Comparison of ENCODE assay signal across 8 mouse cellular contexts in the genomic region with DNA sequence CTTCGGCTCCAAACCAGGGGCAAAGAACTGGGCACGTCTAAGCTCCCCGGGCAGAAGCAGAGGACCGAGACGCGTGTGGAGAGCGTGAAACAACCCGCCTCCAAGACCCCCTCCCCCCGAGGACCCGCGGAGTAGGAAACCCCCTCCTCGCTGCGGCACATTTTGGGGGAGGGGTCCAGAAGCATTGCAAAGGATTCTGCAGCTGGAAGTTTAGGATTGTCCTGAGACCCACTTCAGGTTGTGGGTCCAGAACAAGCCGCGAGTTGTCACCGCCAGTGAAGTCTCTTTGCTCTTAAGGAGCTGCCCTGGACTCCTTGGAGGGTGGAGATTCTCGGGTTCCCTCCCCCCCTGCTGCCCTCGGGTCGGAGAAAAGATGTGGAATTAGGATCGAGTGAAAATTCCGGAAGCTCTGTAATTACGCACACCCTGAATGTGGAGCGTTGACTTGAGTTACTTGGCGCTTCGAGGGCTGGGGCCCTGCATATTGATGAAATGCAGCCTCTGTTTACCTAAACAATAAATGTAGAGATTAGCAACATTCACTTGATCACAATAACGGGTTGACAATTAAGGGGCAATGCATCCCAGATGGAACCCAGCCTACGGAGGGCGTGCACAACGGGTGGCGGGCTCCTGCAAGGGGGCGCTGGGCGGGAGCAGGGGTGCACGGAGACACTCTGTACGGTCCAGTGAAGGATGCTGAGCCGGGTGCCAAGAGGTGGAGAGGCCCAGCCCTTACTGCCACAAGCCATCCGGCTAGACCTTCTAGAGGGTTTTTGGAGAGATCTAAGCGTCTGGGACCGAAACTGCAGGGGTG. TPM values are rescaled to one million over a fixed set of nuclear protein-coding genes. Genes with fewer than 3 reads are reported as not detected.
A peak's percentile ranks its signal among the peaks of the same experiment; 100 is the strongest.
DNase-seq lines count a peak whose midpoint lies in the region; ATAC-seq and TF ChIP-seq lines count a peak whose summit lies in the region.

No protein-coding gene starts in this region.

- peak; percentile 57 for DNase-seq in lung, postnatal 0 days (ENCODE audit: low spot score)
- DNase-seq in lung, postnatal 14 days = no peak
- DNase-seq in liver, embryonic 13.5 days = no peak
- no peak for DNase-seq in thymus, adult 2 months
- DNase-seq in right cerebral cortex, postnatal 36 days (ENCODE audit: low spot score in 2 of 2) = no peak

- WGBS in lung, postnatal 0 days = under 1% methylated on average over 38 of the region's 38 CpGs
- WGBS in heart, embryonic 12.5 days = 1% methylated on average over 38 of the region's 38 CpGs
- WGBS in liver, embryonic 13.5 days (ENCODE audit: insufficient replicate concordance) = 3% methylated on average over 38 of the region's 38 CpGs
- 2% methylated on average over 38 of the region's 38 CpGs for WGBS in stomach, embryonic 16.5 days
- 9% methylated on average over 38 of the region's 38 CpGs for WGBS in thymus, adult 2 months

- TF ChIP-seq CTCF in lung, postnatal 0 days (IDR thresholded peaks at IDR 0.05) = no peak
- TF ChIP-seq CTCF in thymus, adult 2 months (IDR thresholded peaks at IDR 0.05; ENCODE audit: borderline replicate concordance, control insufficient read depth, extremely low read depth, insufficient read depth, low read length, poor library complexity) = no peak

- no peak for TF ChIP-seq POLR2A in thymus, adult 2 months (IDR thresholded peaks at IDR 0.05; ENCODE audit: control insufficient read depth, extremely low read depth, insufficient read depth, low read length, poor library complexity)

- no peak overlapping the region for H3K9ac ChIP-seq in lung, postnatal 0 days (replicated peaks; ENCODE audit: low read depth)
- peak overlapping the region; percentile 67 for H3K9ac ChIP-seq in heart, embryonic 12.5 days
- H3K9ac ChIP-seq in liver, embryonic 13.5 days = no peak overlapping the region
- H3K9ac ChIP-seq in stomach, embryonic 16.5 days (ENCODE audit: low read length) = peak overlapping the region; percentile 44; the same call in 1 of the 2 replicates

- no peaks in the 10 kb centered on the region for H3K9me3 ChIP-seq in lung, postnatal 0 days (ENCODE audit: low read length)
- peaks cover 6% of the 10 kb centered on the region; the same call in 1 of the 2 replicates for H3K9me3 ChIP-seq in heart, embryonic 12.5 days (replicated peaks)
- no peaks in the 10 kb centered on the region for H3K9me3 ChIP-seq in liver, embryonic 13.5 days (replicated peaks)
- peaks cover 3% of the 10 kb centered on the region for H3K9me3 ChIP-seq in stomach, embryonic 16.5 days (replicated peaks; ENCODE audit: control insufficient read depth, low read length)

- peak overlapping the region; percentile 26 for H3K4me3 ChIP-seq in lung, postnatal 0 days (ENCODE audit: low read depth, low read length)
- peak overlapping the region; percentile 60 for H3K4me3 ChIP-seq in heart, embryonic 12.5 days
- peak overlapping the region; percentile 36 for H3K4me3 ChIP-seq in liver, embryonic 13.5 days (replicated peaks)
- peak overlapping the region; percentile 50 for H3K4me3 ChIP-seq in stomach, embryonic 16.5 days (replicated peaks; ENCODE audit: low read length)
- H3K4me3 ChIP-seq in thymus, adult 2 months (ENCODE audit: control insufficient read depth, insufficient read depth, low read length) = no peak overlapping the region

- peaks cover 41% of the 10 kb centered on the region for H3K27me3 ChIP-seq in lung, postnatal 0 days (replicated peaks; ENCODE audit: insufficient read depth, low read length)
- H3K27me3 ChIP-seq in heart, embryonic 12.5 days (replicated peaks) = peaks cover 68% of the 10 kb centered on the region
- peaks cover 81% of the 10 kb centered on the region for H3K27me3 ChIP-seq in liver, embryonic 13.5 days
- peaks cover 62% of the 10 kb centered on the region for H3K27me3 ChIP-seq in stomach, embryonic 16.5 days (ENCODE audit: control insufficient read depth, insufficient read depth, low read length)
- H3K27me3 ChIP-seq in thymus, adult 2 months (ENCODE audit: control insufficient read depth, insufficient read depth, low read length) = peaks cover 25% of the 10 kb centered on the region

- H3K4me2 ChIP-seq in lung, postnatal 0 days (replicated peaks; ENCODE audit: low read depth, low read length) = peak overlapping the region; percentile 54
- peak overlapping the region; percentile 98 for H3K4me2 ChIP-seq in heart, embryonic 12.5 days
- peak overlapping the region; percentile 51 for H3K4me2 ChIP-seq in liver, embryonic 13.5 days
- H3K4me2 ChIP-seq in stomach, embryonic 16.5 days (ENCODE audit: low read depth, low read length) = peak overlapping the region; percentile 74

- ATAC-seq in lung, postnatal 0 days = peak; percentile 40; the same call in 1 of the 2 replicates
- no peak; the same call in 1 of the 2 replicates for ATAC-seq in heart, embryonic 12.5 days (ENCODE audit: insufficient number of reproducible peaks, low FRiP score)
- no peak for ATAC-seq in liver, embryonic 13.5 days (ENCODE audit: low read depth)
- ATAC-seq in stomach, embryonic 16.5 days (ENCODE audit: insufficient read depth, low FRiP score) = 0 out of 2 replicates have a peak, but pooled peaks have one; percentile 44
- ATAC-seq in monocyte, adult 5-6 weeks (replicated peaks; ENCODE audit: insufficient number of reproducible peaks, low FRiP score, low TSS enrichment, poor library complexity, severe bottlenecking) = no peak

- H3K4me1 ChIP-seq in lung, postnatal 0 days (ENCODE audit: insufficient read depth, low read depth, low read length) = peaks cover 12% of the 10 kb centered on the region; the same call in 1 of the 2 replicates
- H3K4me1 ChIP-seq in heart, embryonic 12.5 days (replicated peaks) = peaks cover 23% of the 10 kb centered on the region
- peaks cover 10% of the 10 kb centered on the region for H3K4me1 ChIP-seq in liver, embryonic 13.5 days (replicated peaks)
- H3K4me1 ChIP-seq in stomach, embryonic 16.5 days (ENCODE audit: control insufficient read depth, insufficient read depth, low read length) = peaks cover 13% of the 10 kb centered on the region
- no peaks in the 10 kb centered on the region for H3K4me1 ChIP-seq in thymus, adult 2 months (replicated peaks; ENCODE audit: control insufficient read depth, insufficient read depth, low read length)

- H3K36me3 ChIP-seq in lung, postnatal 0 days (ENCODE audit: insufficient read depth, low read length) = no peaks in the 10 kb centered on the region
- no peaks in the 10 kb centered on the region for H3K36me3 ChIP-seq in heart, embryonic 12.5 days
- H3K36me3 ChIP-seq in liver, embryonic 13.5 days = no peaks in the 10 kb centered on the region
- no peaks in the 10 kb centered on the region for H3K36me3 ChIP-seq in stomach, embryonic 16.5 days (ENCODE audit: control insufficient read depth, insufficient read depth, low read length)
- H3K36me3 ChIP-seq in thymus, adult 2 months (ENCODE audit: control insufficient read depth, insufficient read depth, low read length) = no peaks in the 10 kb centered on the region

- H3K27ac ChIP-seq in lung, postnatal 0 days (ENCODE audit: low read length) = no peak overlapping the region
- no peak overlapping the region for H3K27ac ChIP-seq in heart, embryonic 12.5 days (ENCODE audit: poor library complexity, severe bottlenecking)
- H3K27ac ChIP-seq in liver, embryonic 13.5 days = no peak overlapping the region
- no peak overlapping the region for H3K27ac ChIP-seq in stomach, embryonic 16.5 days (ENCODE audit: low read length)
- no peak overlapping the region for H3K27ac ChIP-seq in thymus, adult 2 months (ENCODE audit: control insufficient read depth, insufficient read depth, low read length)

- no peak for TF ChIP-seq EP300 in lung, postnatal 0 days (IDR thresholded peaks at IDR 0.05)

RNA-seq across cellular contexts. Expression of gene Sp9, which starts 7.7 kb away (rescaled TPM):
- polyA plus RNA-seq in lung, postnatal 0 days (2015; fragmentation: Nextera tagmentation; extraction: Ambion mirVana) = not detected in 2 replicates
- not detected in 2 replicates for polyA plus RNA-seq in heart, embryonic 12.5 days (2016; fragmentation: Nextera tagmentation; extraction: Ambion mirVana)
- polyA plus RNA-seq in liver, embryonic 13.5 days (2015; fragmentation: Nextera tagmentation; extraction: Ambion mirVana) = not detected in 2 replicates
- not detected in 2 replicates for polyA plus RNA-seq in stomach, embryonic 16.5 days (2015; fragmentation: Nextera tagmentation; extraction: Ambion mirVana)
- not detected in 3 replicates for total RNA-seq in monocyte, adult 5-6 weeks (2017)
- not detected in 2 replicates for polyA plus RNA-seq in thymus, adult 2 months (2012; rRNA removed)

RNA-seq across cellular contexts. Expression of gene Ola1, which starts 45.3 kb away (rescaled TPM):
- polyA plus RNA-seq in lung, postnatal 0 days (2015; fragmentation: Nextera tagmentation; extraction: Ambion mirVana) = 30.4 and 30.6 TPM in 2 replicates
- 72.0 and 74.4 TPM in 2 replicates for polyA plus RNA-seq in heart, embryonic 12.5 days (2016; fragmentation: Nextera tagmentation; extraction: Ambion mirVana)
- polyA plus RNA-seq in liver, embryonic 13.5 days (2015; fragmentation: Nextera tagmentation; extraction: Ambion mirVana) = 67.1 and 82.1 TPM in 2 replicates
- 77.9 and 80.8 TPM in 2 replicates for polyA plus RNA-seq in stomach, embryonic 16.5 days (2015; fragmentation: Nextera tagmentation; extraction: Ambion mirVana)
- total RNA-seq in monocyte, adult 5-6 weeks (2017) = 50.7 to 73.3 TPM (median 66.3 TPM) in 3 replicates
- 7.7 and 7.8 TPM in 2 replicates for polyA plus RNA-seq in thymus, adult 2 months (2012; rRNA removed)

RNA-seq across cellular contexts. Expression of gene Scrn3, which starts 48.4 kb away (rescaled TPM):
- polyA plus RNA-seq in lung, postnatal 0 days (2015; fragmentation: Nextera tagmentation; extraction: Ambion mirVana) = 10.9 and 12.8 TPM in 2 replicates
- polyA plus RNA-seq in heart, embryonic 12.5 days (2016; fragmentation: Nextera tagmentation; extraction: Ambion mirVana) = 14.9 and 16.5 TPM in 2 replicates
- 26.3 and 30.4 TPM in 2 replicates for polyA plus RNA-seq in liver, embryonic 13.5 days (2015; fragmentation: Nextera tagmentation; extraction: Ambion mirVana)
- 14.7 and 16.1 TPM in 2 replicates for polyA plus RNA-seq in stomach, embryonic 16.5 days (2015; fragmentation: Nextera tagmentation; extraction: Ambion mirVana)
- 6.3 to 13.4 TPM (median 10.3 TPM) in 3 replicates for total RNA-seq in monocyte, adult 5-6 weeks (2017)
- polyA plus RNA-seq in thymus, adult 2 months (2012; rRNA removed) = 2.7 and 2.9 TPM in 2 replicates

RNA-seq across cellular contexts. Expression of gene Cir1, which starts 48.5 kb away (rescaled TPM):
- polyA plus RNA-seq in lung, postnatal 0 days (2015; fragmentation: Nextera tagmentation; extraction: Ambion mirVana) = 38.9 and 39.3 TPM in 2 replicates
- polyA plus RNA-seq in heart, embryonic 12.5 days (2016; fragmentation: Nextera tagmentation; extraction: Ambion mirVana) = 15.2 and 19.0 TPM in 2 replicates
- 21.3 and 23.9 TPM in 2 replicates for polyA plus RNA-seq in liver, embryonic 13.5 days (2015; fragmentation: Nextera tagmentation; extraction: Ambion mirVana)
- 16.2 and 22.4 TPM in 2 replicates for polyA plus RNA-seq in stomach, embryonic 16.5 days (2015; fragmentation: Nextera tagmentation; extraction: Ambion mirVana)
- 25.7 to 34.2 TPM (median 30.7 TPM) in 3 replicates for total RNA-seq in monocyte, adult 5-6 weeks (2017)
- 3.1 and 3.6 TPM in 2 replicates for polyA plus RNA-seq in thymus, adult 2 months (2012; rRNA removed)

Comparison
In these comparisons a context has a peak if more than half of its experiments do, and no peak if none do; other contexts are left out.
1. ATAC-seq: peak in lung, postnatal 0 days (single experiment) and stomach, embryonic 16.5 days (single experiment); none in heart, embryonic 12.5 days (single experiment), liver, embryonic 13.5 days (single experiment) and monocyte, adult 5-6 weeks (single experiment).
2. H3K9ac ChIP-seq: peak in heart, embryonic 12.5 days (single experiment) and stomach, embryonic 16.5 days (single experiment); none in lung, postnatal 0 days (single experiment) and liver, embryonic 13.5 days (single experiment).
3. Peak in every context shown above with its lines, with median percentiles within 50 percentile points of each other: H3K4me2 ChIP-seq.